Comparison of ENCODE assay signal across 9 mouse cellular contexts in genomic region chr3:9400201-9400885, GRCm38 (mm10).
DNase-seq lines count a peak whose midpoint lies in the region; ATAC-seq and TF ChIP-seq lines count a peak whose summit lies in the region.
"Had no signal": no experiment of that assay in that cellular context is flagged by ENCODE, and none has a peak within 500 bp of the region (broad histone marks: within the 10 kb centered on the region; RNA-seq: fewer than 3 reads in every experiment).

No protein-coding gene starts in this region.

- H3K9ac ChIP-seq in kidney, embryonic 14.5 days (ENCODE audit: low read depth, low read length): no peak overlapping the region
- no peak overlapping the region for H3K9ac ChIP-seq in neural tube, embryonic 15.5 days (replicated peaks)

- no peaks in the 10 kb centered on the region for H3K27me3 ChIP-seq in kidney, adult 2 months (replicated peaks; ENCODE audit: control insufficient read depth, insufficient read depth, low read length)
- H3K27me3 ChIP-seq in kidney, embryonic 14.5 days (ENCODE audit: control insufficient read depth, insufficient read depth, low read length): no peaks in the 10 kb centered on the region
- no peaks in the 10 kb centered on the region for H3K27me3 ChIP-seq in neural tube, embryonic 15.5 days (replicated peaks)

- TF ChIP-seq CTCF in kidney, adult 2 months (conservative IDR thresholded peaks at IDR 0.05; ENCODE audit: insufficient read depth, insufficient read length, low read depth, low read length): 0 out of 2 replicates have a peak, but pooled peaks have one; percentile 7

- 27% methylated on average over 3 of the region's 3 CpGs for WGBS in kidney, adult 2 months
- 51% methylated on average over 3 of the region's 3 CpGs for WGBS in kidney, embryonic 14.5 days
- 37% methylated on average over 3 of the region's 3 CpGs for WGBS in neural tube, embryonic 15.5 days

- no peak overlapping the region for H3K4me3 ChIP-seq in kidney, adult 2 months (ENCODE audit: insufficient read depth, low read depth, low read length)
- H3K4me3 ChIP-seq in kidney, embryonic 14.5 days (ENCODE audit: low read length): no peak overlapping the region
- H3K4me3 ChIP-seq in neural tube, embryonic 15.5 days (replicated peaks): no peak overlapping the region
- H3K4me3 ChIP-seq: megakaryocyte, embryonic 14.5 days had no signal

- DNase-seq in kidney, adult 2 months: peak; percentile 59
- peak; percentile 4 for DNase-seq in c-Kit-negative CD71-positive TER-119-positive erythroid progenitor cells, embryonic 14.5 days (ENCODE audit: low read depth, low spot score)
- DNase-seq in heart, adult 8-10 months (ENCODE audit: low spot score): peak; percentile 65
- DNase-seq in layer of hippocampus, adult 9-10 months (ENCODE audit: low spot score): peak; percentile 55

- TF ChIP-seq POLR2A in kidney, adult 2 months (IDR thresholded peaks at IDR 0.05; ENCODE audit: low read depth, low read length): no peak

- no peak overlapping the region for H3K27ac ChIP-seq in kidney, adult 2 months (ENCODE audit: insufficient read depth, low read depth, low read length)
- H3K27ac ChIP-seq in kidney, embryonic 14.5 days (ENCODE audit: low read depth, low read length): no peak overlapping the region
- H3K27ac ChIP-seq in neural tube, embryonic 15.5 days (replicated peaks): peak overlapping the region; percentile 24; the same call in 1 of the 2 replicates

- peaks cover under 1% of the 10 kb centered on the region; the same call in 1 of the 2 replicates for H3K4me1 ChIP-seq in kidney, adult 2 months (ENCODE audit: control insufficient read depth, insufficient read depth, low read length)
- H3K4me1 ChIP-seq in kidney, embryonic 14.5 days (ENCODE audit: control insufficient read depth, insufficient read depth, low read length): peaks cover 8% of the 10 kb centered on the region; the same call in 1 of the 2 replicates
- H3K4me1 ChIP-seq in neural tube, embryonic 15.5 days: peaks cover 38% of the 10 kb centered on the region

- H3K4me2 ChIP-seq in kidney, embryonic 14.5 days (replicated peaks; ENCODE audit: low read depth, low read length): no peak overlapping the region
- H3K4me2 ChIP-seq in neural tube, embryonic 15.5 days: no peak overlapping the region

- H3K36me3 ChIP-seq in kidney, adult 2 months (ENCODE audit: control insufficient read depth, insufficient read depth, low read length): no peaks in the 10 kb centered on the region
- H3K36me3 ChIP-seq in kidney, embryonic 14.5 days (ENCODE audit: control insufficient read depth, insufficient read depth, low read length): no peaks in the 10 kb centered on the region
- no peaks in the 10 kb centered on the region for H3K36me3 ChIP-seq in neural tube, embryonic 15.5 days

- no peaks in the 10 kb centered on the region for H3K9me3 ChIP-seq in kidney, embryonic 14.5 days (ENCODE audit: control insufficient read depth, low read length)
- H3K9me3 ChIP-seq in neural tube, embryonic 15.5 days (replicated peaks): no peaks in the 10 kb centered on the region

- ATAC-seq in kidney, embryonic 14.5 days (ENCODE audit: low FRiP score, low TSS enrichment): no peak; the same call in 1 of the 2 replicates
- peak; percentile 17 for ATAC-seq in CD4-positive, CD25-positive, alpha-beta regulatory T cell, adult 4 months
- ATAC-seq in neural tube, embryonic 15.5 days (ENCODE audit: low FRiP score): peak; percentile 75; the same call in 1 of the 2 replicates
- ATAC-seq in granulocyte monocyte progenitor cell, adult 5-6 weeks (replicated peaks; ENCODE audit: poor library complexity, severe bottlenecking): no peak

Comparison
In these comparisons a context has a peak if more than half of its experiments do, and no peak if none do; other contexts are left out.
1. DNase-seq: peak in every context shown above with its lines; median percentile 65 in heart, adult 8-10 months; 59 in kidney, adult 2 months; 55 in layer of hippocampus, adult 9-10 months; 4 in c-Kit-negative CD71-positive TER-119-positive erythroid progenitor cells, embryonic 14.5 days.
2. ATAC-seq: peak in CD4-positive, CD25-positive, alpha-beta regulatory T cell, adult 4 months (single experiment) and neural tube, embryonic 15.5 days (single experiment); none in kidney, embryonic 14.5 days (single experiment) and granulocyte monocyte progenitor cell, adult 5-6 weeks (single experiment).